Mouse (Mus musculus): ENCODE data around the gene Cfap58. TPM values are rescaled to one million over a fixed set of nuclear protein-coding genes. Genes with fewer than 3 reads are reported as not detected.

Cfap58 gene
- polyA plus RNA-seq, 1 experiment from 2014 or later: not detected

DNA sequence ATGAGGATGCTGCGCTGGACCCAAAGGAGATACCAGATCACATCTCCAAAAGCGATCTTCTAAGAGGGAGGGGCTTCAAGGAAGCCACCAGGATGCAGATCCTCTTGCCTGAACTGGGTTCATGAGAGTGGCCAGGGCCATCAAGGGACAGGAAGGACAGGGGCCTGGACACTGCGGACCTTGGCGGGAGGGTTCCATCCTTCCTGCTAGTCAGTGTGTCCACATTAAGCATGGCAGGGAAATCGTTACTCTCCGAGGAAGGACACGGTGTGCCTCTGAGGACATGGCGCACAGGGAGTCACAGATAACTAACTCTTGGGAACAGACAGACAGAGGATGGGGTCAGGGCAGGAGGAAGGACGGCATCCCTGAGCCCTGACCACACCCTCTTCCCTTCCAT is 29.9 kb upstream of the Cfap58 start:
- no peak for DNase-seq (ENCODE audit: low spot score)
- Histone ChIP-seq H3K27ac (no peak overlapping the region; the same call in 1 of the 2 replicates), H3K27me3 (ENCODE audit: low read depth, poor library complexity, severe bottlenecking) (no peaks in the 10 kb centered on the region), H3K4me3 (no peak overlapping the region), H3K9me3 (replicated peaks) (no peaks in the 10 kb centered on the region), H3K36me3 (peaks cover 40% of the 10 kb centered on the region), H3K4me1 (peaks cover 67% of the 10 kb centered on the region)
- WGBS: 93% methylated on average over 9 of the region's 9 CpGs

- Histone ChIP-seq H3K4me3 (peak overlapping the region; percentile 52), H3K4me1 (peaks cover 62% of the 10 kb centered on the region), H3K36me3 (peaks cover 40% of the 10 kb centered on the region), H3K27me3 (ENCODE audit: low read depth, poor library complexity, severe bottlenecking) (no peaks in the 10 kb centered on the region), H3K9me3 (replicated peaks) (no peaks in the 10 kb centered on the region), H3K27ac (peak overlapping the region; percentile 98)
- peak; percentile 51 for DNase-seq (ENCODE audit: low spot score)
- 22% methylated on average over 6 of the region's 6 CpGs for WGBS
Observed at GRCm38 (mm10) chr19:47908961-47909371, 28.5 kb upstream of the Cfap58 start.

DNA sequence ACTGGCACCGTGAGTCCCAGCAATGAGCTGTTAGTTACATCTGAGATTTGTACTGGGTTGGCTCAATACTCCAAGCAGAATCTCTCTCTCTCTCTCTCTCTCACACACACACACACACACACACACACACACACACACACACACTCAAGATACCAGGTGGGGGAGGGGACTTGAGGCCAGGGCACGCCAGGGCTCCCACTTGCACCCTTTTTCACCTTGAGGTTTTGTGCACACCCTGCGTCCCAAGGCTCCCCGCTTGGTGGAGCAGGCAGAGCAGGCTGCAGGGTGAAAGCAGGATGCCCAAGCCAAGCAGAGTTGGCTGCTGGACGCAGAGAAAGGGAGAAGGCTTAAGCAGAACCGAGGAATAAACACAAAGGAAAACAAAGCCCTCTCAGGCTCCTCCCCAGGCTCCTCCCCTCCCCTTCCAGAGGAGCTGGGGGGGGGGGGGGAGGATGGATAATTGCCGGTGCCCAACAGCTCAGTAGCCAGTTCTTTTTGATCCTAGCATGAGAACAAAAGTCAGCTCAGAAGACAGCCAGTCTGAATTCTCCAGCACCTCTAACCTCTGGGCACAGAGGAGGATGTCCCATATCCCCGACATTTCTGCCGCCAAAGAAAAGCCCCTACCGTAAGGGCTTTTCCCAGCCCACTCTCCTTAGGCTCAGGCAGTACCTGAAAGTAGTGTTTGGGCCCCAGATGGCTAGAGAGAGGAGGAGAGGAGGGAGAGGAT is 27.9 kb upstream of the Cfap58 start:
- Histone ChIP-seq H3K27me3 (ENCODE audit: low read depth, poor library complexity, severe bottlenecking) (no peaks in the 10 kb centered on the region), H3K27ac (peak overlapping the region; percentile 98), H3K36me3 (peaks cover 38% of the 10 kb centered on the region), H3K4me1 (peaks cover 57% of the 10 kb centered on the region), H3K9me3 (replicated peaks) (no peaks in the 10 kb centered on the region), H3K4me3 (peak overlapping the region; percentile 52)
- DNase-seq (ENCODE audit: low spot score): peak; percentile 73
- WGBS: 1% methylated on average over 10 of the region's 10 CpGs

- H3K27ac ChIP-seq: peak overlapping the region; percentile 98
- no peak for DNase-seq (ENCODE audit: low spot score)
- no peaks in the 10 kb centered on the region for H3K27me3 ChIP-seq (ENCODE audit: low read depth, poor library complexity, severe bottlenecking)
- peaks cover 51% of the 10 kb centered on the region for H3K4me1 ChIP-seq
- WGBS: 45% methylated on average over 3 of the region's 4 CpGs
- peak overlapping the region; percentile 52 for H3K4me3 ChIP-seq
- H3K9me3 ChIP-seq (replicated peaks): no peaks in the 10 kb centered on the region
- H3K36me3 ChIP-seq: peaks cover 32% of the 10 kb centered on the region
Observed at GRCm38 (mm10) chr19:47910117-47910618, 27.3 kb upstream of the Cfap58 start.

- peak overlapping the region; percentile 98 for H3K27ac ChIP-seq
- WGBS: 94% methylated on average over 4 of the region's 4 CpGs
- peaks cover 27% of the 10 kb centered on the region for H3K36me3 ChIP-seq
- H3K4me1 ChIP-seq: peaks cover 45% of the 10 kb centered on the region
- no peaks in the 10 kb centered on the region for H3K9me3 ChIP-seq (replicated peaks)
- no peak overlapping the region for H3K4me3 ChIP-seq
- no peak for DNase-seq (ENCODE audit: low spot score)
- H3K27me3 ChIP-seq (ENCODE audit: low read depth, poor library complexity, severe bottlenecking): no peaks in the 10 kb centered on the region
Observed at GRCm38 (mm10) chr19:47910751-47911150, 26.7 kb upstream of the Cfap58 start.

DNA sequence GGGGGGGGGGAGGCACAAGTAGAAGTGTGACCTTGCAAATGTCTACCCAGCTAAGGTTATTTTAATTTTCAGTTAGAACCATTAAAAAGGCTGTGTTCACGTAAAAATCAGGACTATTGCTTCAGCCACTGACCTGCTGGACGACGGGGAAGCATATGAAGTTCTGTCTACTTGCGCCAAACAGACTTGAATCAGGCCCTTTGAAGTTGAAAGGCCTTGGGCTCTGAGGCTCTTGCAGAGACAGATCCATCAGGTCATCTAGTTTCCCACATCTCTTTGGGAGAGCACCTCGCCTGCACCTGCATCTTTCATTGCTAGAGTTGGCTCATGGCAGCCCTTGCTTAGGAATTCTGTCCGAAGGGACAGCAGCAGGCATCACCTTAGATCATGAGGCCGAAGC is 24.1 kb upstream of the Cfap58 start:
- Histone ChIP-seq H3K4me3 (no peak overlapping the region), H3K9me3 (replicated peaks) (no peaks in the 10 kb centered on the region), H3K27ac (no peak overlapping the region), H3K4me1 (peaks cover 60% of the 10 kb centered on the region), H3K36me3 (peaks cover 17% of the 10 kb centered on the region), H3K27me3 (ENCODE audit: low read depth, poor library complexity, severe bottlenecking) (no peaks in the 10 kb centered on the region)
- WGBS: 71% methylated on average over 7 of the region's 7 CpGs
- no peak for DNase-seq (ENCODE audit: low spot score)

DNA sequence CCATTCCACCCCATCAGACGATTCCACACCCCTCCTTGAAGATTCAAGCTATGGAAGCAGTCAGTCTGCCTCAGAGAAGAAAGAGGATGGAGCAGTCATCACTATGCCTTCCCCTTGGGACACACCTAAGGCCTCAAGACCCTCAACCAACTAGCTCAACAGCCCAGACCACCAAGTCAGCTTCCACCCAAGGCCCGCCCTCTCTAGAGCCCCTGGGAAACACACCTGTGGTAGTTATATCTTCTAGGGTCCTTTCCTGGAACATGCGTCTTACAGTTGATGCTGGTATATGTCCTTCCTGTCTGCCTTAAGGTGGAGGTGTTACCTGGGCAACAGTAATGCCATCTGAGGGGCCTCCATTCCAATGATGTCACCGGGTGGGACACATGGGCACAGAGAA is 23.3 kb upstream of the Cfap58 start:
- no peak for DNase-seq (ENCODE audit: low spot score)
- H3K4me3 ChIP-seq: no peak overlapping the region
- no peak overlapping the region for H3K27ac ChIP-seq
- WGBS: 93% methylated on average over 4 of the region's 4 CpGs
- H3K4me1 ChIP-seq: peaks cover 54% of the 10 kb centered on the region
- H3K36me3 ChIP-seq: peaks cover 17% of the 10 kb centered on the region
- no peaks in the 10 kb centered on the region for H3K27me3 ChIP-seq (ENCODE audit: low read depth, poor library complexity, severe bottlenecking)
- H3K9me3 ChIP-seq (replicated peaks): no peaks in the 10 kb centered on the region

DNA sequence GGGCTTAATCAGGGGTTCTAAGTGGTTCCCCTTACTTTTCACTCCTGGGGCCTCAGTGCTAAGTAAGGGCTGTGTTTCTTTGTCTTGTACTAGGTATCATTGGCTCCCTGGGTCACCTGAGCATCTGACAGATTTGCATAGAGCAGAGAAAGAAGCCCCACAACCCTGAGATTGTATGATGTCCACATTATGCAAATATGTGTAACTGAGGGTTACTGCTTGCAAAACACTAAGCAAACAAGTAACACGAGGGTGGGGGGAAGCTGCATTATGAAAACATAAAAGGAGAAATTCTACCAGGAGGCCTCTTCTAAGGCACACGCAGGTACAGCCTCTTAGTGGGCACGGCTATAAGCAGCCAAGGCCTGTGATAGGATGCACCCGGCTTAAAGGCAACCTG is 22.2 kb upstream of the Cfap58 start:
- no peaks in the 10 kb centered on the region for H3K9me3 ChIP-seq (replicated peaks)
- no peaks in the 10 kb centered on the region for H3K27me3 ChIP-seq (ENCODE audit: low read depth, poor library complexity, severe bottlenecking)
- WGBS: 88% methylated on average over 4 of the region's 4 CpGs
- no peak overlapping the region for H3K27ac ChIP-seq
- DNase-seq (ENCODE audit: low spot score): no peak
- no peak overlapping the region for H3K4me3 ChIP-seq
- peaks cover 49% of the 10 kb centered on the region for H3K4me1 ChIP-seq
- H3K36me3 ChIP-seq: peaks cover 17% of the 10 kb centered on the region

DNA sequence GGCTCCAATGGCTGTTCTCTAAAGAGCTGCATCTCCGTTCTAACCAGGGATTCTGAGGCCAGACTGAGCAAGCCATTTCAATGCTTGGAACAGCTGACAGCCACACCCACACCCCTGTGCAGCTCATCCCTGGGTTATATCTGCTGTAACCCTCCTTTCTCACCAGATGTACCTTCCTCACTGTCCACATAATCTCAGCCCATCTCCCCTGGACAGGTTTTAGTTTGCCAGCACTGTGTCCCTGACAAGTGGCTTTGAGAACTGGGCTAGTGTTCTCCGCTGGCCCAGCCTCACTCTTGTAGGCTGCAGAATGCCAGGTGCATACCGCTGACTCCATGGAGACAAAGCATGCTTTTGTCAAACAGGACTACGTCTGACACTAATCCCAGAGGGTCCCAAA is 20.1 kb upstream of the Cfap58 start:
- Histone ChIP-seq H3K4me3 (peak overlapping the region; percentile 94), H3K9me3 (replicated peaks) (no peaks in the 10 kb centered on the region), H3K4me1 (peaks cover 40% of the 10 kb centered on the region), H3K27me3 (ENCODE audit: low read depth, poor library complexity, severe bottlenecking) (no peaks in the 10 kb centered on the region), H3K36me3 (peaks cover under 1% of the 10 kb centered on the region; the same call in 1 of the 2 replicates), H3K27ac (no peak overlapping the region)
- WGBS: 45% methylated on average over 4 of the region's 4 CpGs
- no peak for DNase-seq (ENCODE audit: low spot score)

DNA sequence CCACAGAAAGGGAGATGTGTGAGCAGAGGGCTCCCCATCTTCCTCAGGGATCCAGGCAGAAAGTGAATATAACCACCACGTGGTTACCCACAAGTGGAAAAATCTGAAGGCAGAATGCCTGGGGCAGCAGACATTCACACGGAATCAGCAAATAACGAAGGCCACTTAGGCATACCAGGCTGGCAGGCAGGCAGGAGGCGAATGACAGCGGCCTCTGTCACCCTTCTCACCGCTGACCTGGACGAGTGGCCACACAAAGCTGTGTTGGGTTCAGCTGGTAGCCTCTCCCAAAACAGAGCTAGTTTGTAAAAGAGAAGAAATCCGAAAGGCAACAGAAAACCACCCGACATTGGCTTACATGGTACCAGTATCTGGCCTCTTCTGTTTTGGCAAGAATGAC is 19.5 kb upstream of the Cfap58 start:
- WGBS: 21% methylated on average over 9 of the region's 9 CpGs
- peaks cover 37% of the 10 kb centered on the region for H3K4me1 ChIP-seq
- no peak for DNase-seq (ENCODE audit: low spot score)
- no peaks in the 10 kb centered on the region for H3K27me3 ChIP-seq (ENCODE audit: low read depth, poor library complexity, severe bottlenecking)
- peak overlapping the region; percentile 94 for H3K4me3 ChIP-seq
- peak overlapping the region; percentile 98 for H3K27ac ChIP-seq
- no peaks in the 10 kb centered on the region for H3K9me3 ChIP-seq (replicated peaks)
- no peaks in the 10 kb centered on the region for H3K36me3 ChIP-seq

DNA sequence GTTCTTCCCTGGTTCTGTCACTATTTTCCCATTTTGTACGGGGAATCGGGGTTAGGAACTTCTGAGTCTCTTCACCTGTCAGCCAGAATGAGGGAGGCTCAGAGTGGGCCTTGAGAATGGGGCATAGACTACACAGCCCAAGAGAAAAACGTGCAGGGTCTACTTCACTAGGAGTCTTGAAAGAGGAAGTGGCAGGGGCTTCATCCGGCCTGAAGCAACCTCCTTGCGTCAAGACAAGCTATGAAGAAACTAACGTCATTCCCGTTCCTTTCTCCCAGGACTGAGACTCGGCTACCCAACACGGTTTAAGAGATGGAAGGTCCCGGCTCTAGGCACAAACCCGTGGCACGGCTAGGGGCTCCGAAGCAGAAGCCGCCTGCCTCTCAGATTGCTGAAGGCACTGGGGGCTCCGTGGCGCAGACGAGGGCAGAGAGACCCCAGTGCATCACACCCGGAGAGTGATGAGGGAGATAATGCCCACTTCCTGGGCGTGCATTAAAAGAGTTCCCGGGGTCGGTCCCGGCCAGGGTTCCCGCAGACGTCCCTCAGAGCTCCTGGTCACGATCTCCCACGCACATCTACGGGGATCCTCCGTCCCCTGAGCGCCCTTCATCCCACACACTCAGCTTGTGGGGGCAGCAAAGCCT is 18.9 kb upstream of the Cfap58 start:
- Histone ChIP-seq H3K27me3 (ENCODE audit: low read depth, poor library complexity, severe bottlenecking) (no peaks in the 10 kb centered on the region), H3K27ac (peak overlapping the region; percentile 98), H3K36me3 (no peaks in the 10 kb centered on the region), H3K9me3 (replicated peaks) (no peaks in the 10 kb centered on the region), H3K4me3 (peak overlapping the region; percentile 94), H3K4me1 (peaks cover 32% of the 10 kb centered on the region)
- WGBS: under 1% methylated on average over 29 of the region's 29 CpGs
- no peak for DNase-seq (ENCODE audit: low spot score)

DNA sequence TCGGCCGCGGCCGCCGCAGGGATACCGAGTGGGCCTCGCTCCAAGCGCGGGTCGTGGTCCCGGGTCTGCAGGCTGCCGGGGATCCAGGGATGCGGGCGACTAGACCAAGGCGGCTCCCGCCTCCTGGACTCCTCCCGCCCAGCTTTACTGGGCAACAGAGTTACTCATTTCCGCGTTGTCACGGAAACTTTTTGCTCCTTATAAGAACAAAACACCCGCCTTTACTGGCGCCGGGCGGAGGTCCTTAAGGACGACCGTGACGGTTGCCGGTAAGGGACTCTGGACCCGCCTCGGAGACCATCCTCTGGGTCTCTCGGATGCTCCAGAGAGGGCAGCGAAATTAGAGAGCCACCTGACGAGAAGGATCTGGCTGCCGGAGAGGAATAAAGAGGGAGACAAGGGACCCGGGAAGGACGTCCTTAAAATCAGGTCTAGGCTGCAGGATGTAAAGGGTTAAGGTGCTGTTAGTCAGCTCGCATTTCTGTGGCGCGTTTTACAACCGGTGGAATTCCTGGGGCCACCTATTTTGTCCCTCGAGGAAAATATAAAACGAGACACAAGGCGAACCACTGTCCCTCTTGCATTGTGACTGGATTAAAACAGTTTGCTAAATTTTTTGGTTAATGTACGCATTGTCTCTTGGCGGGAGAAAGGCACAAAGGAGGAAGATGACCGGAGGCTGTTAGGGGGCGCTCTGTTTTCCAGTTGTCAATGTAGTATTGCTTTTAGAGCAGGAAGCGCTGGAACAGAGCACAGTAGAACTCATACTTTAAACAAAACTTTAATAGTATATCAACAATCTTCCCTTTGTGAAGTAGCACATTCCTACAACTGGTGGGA is 18.1 kb upstream of the Cfap58 start, which contains the start of the genes Cfap43 and Itprip:
Cfap43 (minus strand) TSS at position 162 of the 840 bp plus-strand sequence.
Itprip (minus strand) TSS at position 174 of the 840 bp plus-strand sequence.
- Histone ChIP-seq H3K27ac (peak within 1 kb of the TSS; percentile 98), H3K4me1 (peaks cover 32% of the 10 kb centered on the region), H3K9me3 (replicated peaks) (no peaks in the 10 kb centered on the region), H3K27me3 (ENCODE audit: low read depth, poor library complexity, severe bottlenecking) (no peaks in the 10 kb centered on the region), H3K4me3 (peak within 1 kb of the TSS; percentile 94), H3K36me3 (no peaks in the 10 kb centered on the region)
- WGBS: under 1% methylated on average over 48 of the region's 48 CpGs
- DNase-seq (ENCODE audit: low spot score): peak; percentile 86

All from limb, embryonic 10.5 days (tissue).